Mouse (Mus musculus) adrenal gland, adult 18-20 months (tissue): ENCODE results near the gene Farp1. TPM values are rescaled to one million over a fixed set of nuclear protein-coding genes. Genes with fewer than 3 reads are reported as not detected.

Experiments
- DNase-seq, 2 experiments: peaks; one replicate each; pipeline ENCODE4 v3.0.0; 2021 to 2022; ENCODE audit warnings: low spot score in 2 of 2
- total RNA-seq, 2 experiments: library from RNA; stranded (reverse); gene quantifications; 1 replicate in 1 of 2; 2 replicates in 1 of 2; pipeline ENCODE4 v1.2.3; 2021

Gene Farp1
- total RNA-seq, 2 experiments from 2014 or later: 18.3 to 26.6 TPM

- DNase-seq: no peak
Observed at GRCm38 (mm10) chr14:121213650-121214049, 178.7 kb downstream of the Farp1 start.

- DNase-seq: peak in 1 of 2 experiments; percentile 15
Observed at GRCm38 (mm10) chr14:121214636-121215257, 179.7 kb downstream of the Farp1 start.

- DNase-seq: no peak
Observed at GRCm38 (mm10) chr14:121215817-121216216, 180.8 kb downstream of the Farp1 start.

- DNase-seq: no peak
Observed at GRCm38 (mm10) chr14:121216672-121217071, 181.7 kb downstream of the Farp1 start.

- no peak for DNase-seq
Observed at GRCm38 (mm10) chr14:121218620-121219019, 183.6 kb downstream of the Farp1 start.

- DNase-seq: no peak
Observed at GRCm38 (mm10) chr14:121219226-121220039, 184.4 kb downstream of the Farp1 start.

GRCm38 (mm10) chr14:121220040-121220322 is 185.0 kb downstream of the Farp1 start:
- no peak for DNase-seq

GRCm38 (mm10) chr14:121220723-121221122 is 185.7 kb downstream of the Farp1 start:
- DNase-seq: peak; percentile 56 to 57

- DNase-seq: peak in 1 of 2 experiments; percentile 30
Observed at GRCm38 (mm10) chr14:121225804-121226203, 190.8 kb downstream of the Farp1 start.

GRCm38 (mm10) chr14:121229036-121229773 is 194.2 kb downstream of the Farp1 start:
- no peak for DNase-seq

- no peak for DNase-seq
Observed at GRCm38 (mm10) chr14:121231232-121231631, 196.2 kb downstream of the Farp1 start.

GRCm38 (mm10) chr14:121234741-121235307 is 199.8 kb downstream of the Farp1 start:
- no peak for DNase-seq

GRCm38 (mm10) chr14:121236736-121237135 is 201.7 kb downstream of the Farp1 start:
- DNase-seq: no peak

GRCm38 (mm10) chr14:121238727-121239126 is 203.7 kb downstream of the Farp1 start:
- no peak for DNase-seq

GRCm38 (mm10) chr14:121239386-121239785 is 204.4 kb downstream of the Farp1 start:
- DNase-seq: no peak

GRCm38 (mm10) chr14:121244104-121244503 is 209.1 kb downstream of the Farp1 start:
- no peak for DNase-seq

GRCm38 (mm10) chr14:121246048-121246731 is 211.2 kb downstream of the Farp1 start:
- no peak for DNase-seq

- no peak for DNase-seq
Observed at GRCm38 (mm10) chr14:121247287-121247686, 212.3 kb downstream of the Farp1 start.

GRCm38 (mm10) chr14:121248346-121248745 is 213.3 kb downstream of the Farp1 start:
- DNase-seq: no peak

GRCm38 (mm10) chr14:121251099-121251498 is 216.1 kb downstream of the Farp1 start:
- DNase-seq: no peak

- DNase-seq: no peak
Observed at GRCm38 (mm10) chr14:121251708-121252107, 216.7 kb downstream of the Farp1 start.
